Mouse (Mus musculus) forebrain, embryonic 15.5 days (tissue): ENCODE results near the gene Slc25a39. TPM values are rescaled to one million over a fixed set of nuclear protein-coding genes. Genes with fewer than 3 reads are reported as not detected.

Experiments used
- ATAC-seq: fragments of 200-750 bp; cut with Nextera tagmentation; replicated peaks from 2 replicates; pipeline ENCODE4 v1.8.0; 2017; ENCODE audit warnings: mild to moderate bottlenecking, moderate TSS enrichment, moderate library complexity
- H3K27ac ChIP-seq: fragments of 300-500 bp; sonication (generic); replicated peaks from 2 replicates; pipeline ENCODE4 v1.5.1; 2015; ENCODE audit warnings: mild to moderate bottlenecking, inconsistent platforms
- H3K27me3 ChIP-seq: fragments of 300-500 bp; sonication (generic); 2 replicates; pipeline ENCODE4 v1.6.1; 2015; ENCODE audit warnings: inconsistent platforms
- H3K36me3 ChIP-seq: fragments of 300-500 bp; sonication (generic); 2 replicates; pipeline ENCODE4 v1.6.1; 2015; ENCODE audit warnings: mild to moderate bottlenecking, inconsistent platforms
- H3K4me1 ChIP-seq: fragments of 300-500 bp; sonication (generic); 2 replicates; pipeline ENCODE4 v1.6.1; 2015; ENCODE audit warnings: inconsistent platforms
- H3K4me2 ChIP-seq: fragments of 300-500 bp; sonication (generic); replicated peaks from 2 replicates; pipeline ENCODE4 v1.6.1; 2015; ENCODE audit warnings: mild to moderate bottlenecking, inconsistent platforms
- H3K4me3 ChIP-seq: fragments of 300-500 bp; sonication (generic); 2 replicates; pipeline ENCODE4 v1.5.1; 2015; ENCODE audit warnings: mild to moderate bottlenecking, inconsistent platforms
- H3K9ac ChIP-seq: fragments of 300-500 bp; sonication (generic); replicated peaks from 2 replicates; pipeline ENCODE4 v1.6.1; 2015; ENCODE audit warnings: mild to moderate bottlenecking, inconsistent platforms
- H3K9me3 ChIP-seq: fragments of 300-500 bp; sonication (generic); 2 replicates; pipeline ENCODE4 v1.6.1; 2016; ENCODE audit warnings: inconsistent platforms
- WGBS: fragments of 180-500 bp; shearing (Covaris S2); methylation state at CpG from one replicate; pipeline ENCODE4 v1.1.7; 2015; ENCODE audit warnings: mixed read lengths; 5-methylcytosine and 5-hydroxymethylcytosine counted together
- polyA plus RNA-seq: library from polyadenylated mRNA; unstranded; fragments of >200 nt; fragmentation: Nextera tagmentation; extraction: Ambion mirVana; gene quantifications from 2 replicates; pipeline ENCODE4 v1.2.1, GENCODE M21; 2015

The Slc25a39 gene
- polyA plus RNA-seq, 1 experiment from 2014 or later, result 144 TPM

GRCm38 (mm10) chr11:102443740-102444139, 36.0 kb upstream of the Slc25a39 start:
- Histone ChIP-seq H3K36me3 (peaks cover 49% of the 10 kb centered on the region), H3K27ac (no peak overlapping the region), H3K9ac (no peak overlapping the region), H3K4me1 (peaks cover 49% of the 10 kb centered on the region), H3K4me2 (no peak overlapping the region), H3K27me3 (no peaks in the 10 kb centered on the region), H3K9me3 (no peaks in the 10 kb centered on the region), H3K4me3 (no peak overlapping the region)
- no peak for ATAC-seq
- WGBS, result 70% methylated on average over 12 of the region's 12 CpGs

GRCm38 (mm10) chr11:102442089-102442488, 34.3 kb upstream of the Slc25a39 start:
- no peak for ATAC-seq
- Histone ChIP-seq H3K27me3 (no peaks in the 10 kb centered on the region), H3K27ac (no peak overlapping the region), H3K4me1 (peaks cover 54% of the 10 kb centered on the region), H3K9ac (no peak overlapping the region), H3K4me2 (no peak overlapping the region), H3K9me3 (no peaks in the 10 kb centered on the region), H3K4me3 (no peak overlapping the region), H3K36me3 (peaks cover 55% of the 10 kb centered on the region)
- WGBS, result 94% methylated on average over 6 of the region's 6 CpGs

- 80% methylated on average over 3 of the region's 3 CpGs for WGBS
- H3K36me3 ChIP-seq, result peaks cover 60% of the 10 kb centered on the region
- H3K27ac ChIP-seq, result no peak overlapping the region
- no peak overlapping the region for H3K4me3 ChIP-seq
- no peaks in the 10 kb centered on the region for H3K27me3 ChIP-seq
- peaks cover 56% of the 10 kb centered on the region for H3K4me1 ChIP-seq
- H3K9ac ChIP-seq, result no peak overlapping the region
- no peak overlapping the region for H3K4me2 ChIP-seq
- no peak for ATAC-seq
- no peaks in the 10 kb centered on the region for H3K9me3 ChIP-seq
Measured at GRCm38 (mm10) chr11:102441434-102441833, 33.7 kb upstream of the Slc25a39 start.

- no peak overlapping the region for H3K4me3 ChIP-seq
- WGBS, result 91% methylated on average over 8 of the region's 8 CpGs
- H3K27me3 ChIP-seq, result no peaks in the 10 kb centered on the region
- no peaks in the 10 kb centered on the region for H3K9me3 ChIP-seq
- H3K36me3 ChIP-seq, result peaks cover 71% of the 10 kb centered on the region
- H3K27ac ChIP-seq, result no peak overlapping the region
- no peak overlapping the region for H3K4me2 ChIP-seq
- ATAC-seq, result no peak
- H3K4me1 ChIP-seq, result peaks cover 47% of the 10 kb centered on the region
- H3K9ac ChIP-seq, result no peak overlapping the region
Measured at GRCm38 (mm10) chr11:102440255-102440654, 32.5 kb upstream of the Slc25a39 start.

GRCm38 (mm10) chr11:102439093-102440082, 31.6 kb upstream of the Slc25a39 start:
- no peak for ATAC-seq
- H3K4me2 ChIP-seq, result no peak overlapping the region
- no peaks in the 10 kb centered on the region for H3K27me3 ChIP-seq
- peaks cover 79% of the 10 kb centered on the region for H3K36me3 ChIP-seq
- H3K4me3 ChIP-seq, result no peak overlapping the region
- H3K9ac ChIP-seq, result no peak overlapping the region
- peak overlapping the region; percentile 25; the same call in 1 of the 2 replicates for H3K27ac ChIP-seq
- H3K9me3 ChIP-seq, result no peaks in the 10 kb centered on the region
- H3K4me1 ChIP-seq, result peaks cover 38% of the 10 kb centered on the region
- WGBS, result 73% methylated on average over 14 of the region's 14 CpGs

- Histone ChIP-seq H3K4me1 (peaks cover 34% of the 10 kb centered on the region), H3K27ac (peak overlapping the region; percentile 25), H3K4me2 (peak overlapping the region; percentile 43), H3K27me3 (no peaks in the 10 kb centered on the region), H3K4me3 (peak overlapping the region; percentile 27), H3K36me3 (peaks cover 74% of the 10 kb centered on the region), H3K9ac (peak overlapping the region; percentile 29; the same call in 1 of the 2 replicates), H3K9me3 (no peaks in the 10 kb centered on the region)
- ATAC-seq, result peak; percentile 25
- 9% methylated on average over 77 of the region's 77 CpGs for WGBS
Measured at GRCm38 (mm10) chr11:102438212-102439092, 30.7 kb upstream of the Slc25a39 start.

GRCm38 (mm10) chr11:102437120-102438061, 29.6 kb upstream of the Slc25a39 start:
- 4% methylated on average over 87 of the region's 87 CpGs for WGBS
- Histone ChIP-seq H3K27ac (peak overlapping the region; percentile 19; the same call in 1 of the 2 replicates), H3K4me3 (peak overlapping the region; percentile 27), H3K4me2 (peak overlapping the region; percentile 43), H3K9ac (peak overlapping the region; percentile 29), H3K36me3 (peaks cover 65% of the 10 kb centered on the region), H3K4me1 (peaks cover 38% of the 10 kb centered on the region), H3K9me3 (no peaks in the 10 kb centered on the region), H3K27me3 (no peaks in the 10 kb centered on the region)
- ATAC-seq, result peak; percentile 24; the same call in 1 of the 2 replicates

- WGBS, result 82% methylated on average over 10 of the region's 10 CpGs
- Histone ChIP-seq H3K36me3 (peaks cover 56% of the 10 kb centered on the region), H3K27ac (no peak overlapping the region)
Measured at GRCm38 (mm10) chr11:102436471-102436790, 28.7 kb upstream of the Slc25a39 start.

GRCm38 (mm10) chr11:102435754-102436470, 28.2 kb upstream of the Slc25a39 start:
- 93% methylated on average over 18 of the region's 18 CpGs for WGBS
- H3K4me3 ChIP-seq, result no peak overlapping the region
- peaks cover 46% of the 10 kb centered on the region for H3K4me1 ChIP-seq
- no peak overlapping the region for H3K4me2 ChIP-seq
- no peaks in the 10 kb centered on the region for H3K27me3 ChIP-seq
- peaks cover 50% of the 10 kb centered on the region for H3K36me3 ChIP-seq
- no peaks in the 10 kb centered on the region for H3K9me3 ChIP-seq
- H3K27ac ChIP-seq, result no peak overlapping the region
- ATAC-seq, result no peak
- H3K9ac ChIP-seq, result no peak overlapping the region

More at GRCm38 (mm10) chr11:102436471-102436790, 28.7 kb upstream of the Slc25a39 start:
- no peak for ATAC-seq
- H3K4me1 ChIP-seq, result peaks cover 42% of the 10 kb centered on the region
- H3K27me3 ChIP-seq, result no peaks in the 10 kb centered on the region
- no peak overlapping the region for H3K4me3 ChIP-seq
- H3K9me3 ChIP-seq, result no peaks in the 10 kb centered on the region
- H3K9ac ChIP-seq, result no peak overlapping the region
- H3K4me2 ChIP-seq, result no peak overlapping the region

- ATAC-seq, result no peak
- Histone ChIP-seq H3K27me3 (no peaks in the 10 kb centered on the region), H3K27ac (no peak overlapping the region), H3K9me3 (no peaks in the 10 kb centered on the region), H3K4me3 (no peak overlapping the region), H3K9ac (no peak overlapping the region), H3K4me1 (peaks cover 52% of the 10 kb centered on the region), H3K36me3 (peaks cover 43% of the 10 kb centered on the region), H3K4me2 (no peak overlapping the region)
- WGBS, result 92% methylated on average over 11 of the region's 11 CpGs
Measured at GRCm38 (mm10) chr11:102434816-102435705, 27.3 kb upstream of the Slc25a39 start.
